Mouse (Mus musculus) G1E (cell line): ENCODE results near the gene Gpr162.

Experiments used
- CTCF ChIP-seq: IDR thresholded peaks from 2 replicates; pipeline ENCODE4 v1.5.1; 2012; ENCODE audit warnings: low read depth, low read length, inconsistent platforms, mixed read lengths
- GATA1 ChIP-seq: IDR thresholded peaks from 2 replicates; pipeline ENCODE4 v1.6.1; 2012; ENCODE audit warnings: borderline replicate concordance, low read length, inconsistent platforms, mixed read lengths
- GATA2 ChIP-seq: IDR thresholded peaks from 2 replicates; pipeline ENCODE4 v1.6.1; 2012; ENCODE audit warnings: low read depth, low read length, inconsistent platforms, borderline replicate concordance
- POLR2AphosphoS5 ChIP-seq: IDR thresholded peaks from 2 replicates; pipeline ENCODE4 v1.6.1; 2012; ENCODE audit warnings: low read depth, low read length, inconsistent platforms; ENCODE audit not compliant: insufficient replicate concordance
- TAL1 ChIP-seq: conservative IDR thresholded peaks from 2 replicates; pipeline ENCODE4 v1.6.1; 2012; ENCODE audit warnings: low read depth, low read length, inconsistent platforms, mixed read lengths

GRCm38 (mm10) chr6:124883351-124883750 lies 19.6 kb upstream of the Gpr162 start:
- TF ChIP-seq TAL1 = no peak
- TF ChIP-seq CTCF = no peak
- no peak for TF ChIP-seq GATA1
- TF ChIP-seq POLR2AphosphoS5 = no peak
- TF ChIP-seq GATA2 = no peak
